Mouse (Mus musculus) bone marrow macrophage, adult 2 months (primary cell): ENCODE measurements at regions not wholly inside any gene's neighbourhood (a gene's known extent, or its start where the extent isn't known, plus 50 kb on each side); places are given as distances from the start of the nearest gene placed in this dataset.

Experiments
- CTCF ChIP-seq: IDR thresholded peaks from 2 replicates; pipeline ENCODE4 v1.5.1; 2012; ENCODE audit warnings: low read depth, mild to moderate bottlenecking, low read length, moderate library complexity
- POLR2A ChIP-seq: IDR thresholded peaks from 2 replicates; pipeline ENCODE4 v1.6.1; 2012; ENCODE audit warnings: mild to moderate bottlenecking, low read depth, low read length, borderline replicate concordance

- TF ChIP-seq CTCF = no peak
- no peak for TF ChIP-seq POLR2A
These were observed 125.3 kb downstream of the Katnal1 start for GRCm38 (mm10) chr5:148803772-148804171.
